Mouse (Mus musculus): Measurements from ENCODE around the gene Rnf114.

GRCm38 (mm10) chr2:167475596-167475995 lies 16.8 kb upstream of the Rnf114 start:
- TF ChIP-seq POLR2A (IDR thresholded peaks at IDR 0.05; ENCODE audit: insufficient read depth, low read length) (no peak), CTCF (IDR thresholded peaks at IDR 0.05; ENCODE audit: low read depth, low read length) (no peak)
